Mouse (Mus musculus): ENCODE measurements around the gene Efna1. TPM values are rescaled to one million over a fixed set of nuclear protein-coding genes. Genes with fewer than 3 reads are reported as not detected.

Gene Efna1
- total RNA-seq, 1 experiment from 2014 or later = not detected

Other genes with a start within 250 kb of the Efna1 start
- 8.4 and 15.2 TPM in 2 replicates for gene Rusc1, start 187.8 kb downstream of the Efna1 start, total RNA-seq (2017)
- not detected in 2 replicates for gene Gm43738, start 180.0 kb downstream of the Efna1 start, total RNA-seq (2017)
- gene Fdps, start 179.2 kb downstream of the Efna1 start, total RNA-seq (2017) = 78.9 and 98.4 TPM in 2 replicates
- 1.9 and 15.5 TPM in 2 replicates for gene Pklr, start 145.0 kb downstream of the Efna1 start, total RNA-seq (2017)
- gene Hcn3, start 120.9 kb downstream of the Efna1 start, total RNA-seq (2017) = 1.5 and 3.5 TPM in 2 replicates
- 73.3 and 87.2 TPM in 2 replicates for gene Clk2, start 116.3 kb downstream of the Efna1 start, total RNA-seq (2017)
- gene Scamp3, start 103.7 kb downstream of the Efna1 start, total RNA-seq (2017) = 23.5 and 23.8 TPM in 2 replicates
- 7.3 and 8.0 TPM in 2 replicates for gene Fam189b, start 98.0 kb downstream of the Efna1 start, total RNA-seq (2017)
- gene Gba, start 78.2 kb downstream of the Efna1 start, total RNA-seq (2017) = 33.2 and 43.8 TPM in 2 replicates
- gene Thbs3, start 66.0 kb downstream of the Efna1 start, total RNA-seq (2017) = 0.38 TPM in 1 of 2 replicates, not detected in the other
- gene Mtx1, start 54.1 kb downstream of the Efna1 start, total RNA-seq (2017) = 52.1 and 81.3 TPM in 2 replicates
- gene Muc1, start 52.1 kb downstream of the Efna1 start, total RNA-seq (2017) = 0.44 and 1.7 TPM in 2 replicates
- 108 and 186 TPM in 2 replicates for gene Krtcap2, start 35.2 kb downstream of the Efna1 start, total RNA-seq (2017)
- gene Trim46, start 34.8 kb downstream of the Efna1 start, total RNA-seq (2017) = 3.4 and 3.8 TPM in 2 replicates
- gene Dpm3, start 21.8 kb downstream of the Efna1 start, total RNA-seq (2017) = 65.6 and 96.1 TPM in 2 replicates
- gene Slc50a1, start 10.6 kb downstream of the Efna1 start, total RNA-seq (2017) = 96.6 and 133 TPM in 2 replicates
- not detected in 2 replicates for gene Efna3, start 41.8 kb upstream of the Efna1 start, total RNA-seq (2017)
- gene Efna4, start 56.9 kb upstream of the Efna1 start, total RNA-seq (2017) = 0.99 and 3.4 TPM in 2 replicates
- gene Adam15, start 68.9 kb upstream of the Efna1 start, total RNA-seq (2017) = 28.9 and 30.9 TPM in 2 replicates
- not detected in 2 replicates for gene Dcst2, start 80.8 kb upstream of the Efna1 start, total RNA-seq (2017)
- gene Dcst1, start 84.1 kb upstream of the Efna1 start, total RNA-seq (2017) = not detected in 2 replicates
- 8.6 and 9.9 TPM in 2 replicates for gene Zbtb7b, start 113.6 kb upstream of the Efna1 start, total RNA-seq (2017)
- gene Lenep, start 121.7 kb upstream of the Efna1 start, total RNA-seq (2017) = 0.15 and 1.9 TPM in 2 replicates
- gene Flad1, start 130.7 kb upstream of the Efna1 start, total RNA-seq (2017) = 12.9 and 18.2 TPM in 2 replicates
- 106 and 133 TPM in 2 replicates for gene Cks1b, start 137.2 kb upstream of the Efna1 start, total RNA-seq (2017)
- gene Shc1, start 137.3 kb upstream of the Efna1 start, total RNA-seq (2017) = 50.8 and 51.2 TPM in 2 replicates
- gene Pygo2, start 149.1 kb upstream of the Efna1 start, total RNA-seq (2017) = 11.8 and 14.3 TPM in 2 replicates
- 26.7 and 28.4 TPM in 2 replicates for gene Pbxip1, start 155.6 kb upstream of the Efna1 start, total RNA-seq (2017)
- gene Pmvk, start 173.4 kb upstream of the Efna1 start, total RNA-seq (2017) = 21.4 and 21.6 TPM in 2 replicates
- not detected in 2 replicates for gene Kcnn3, start 239.0 kb upstream of the Efna1 start, total RNA-seq (2017)

All from hematopoietic stem cell, adult 5-6 weeks (primary cell).